Mouse (Mus musculus): Measurements from ENCODE around the gene Stard3.

Stard3 gene

DNA sequence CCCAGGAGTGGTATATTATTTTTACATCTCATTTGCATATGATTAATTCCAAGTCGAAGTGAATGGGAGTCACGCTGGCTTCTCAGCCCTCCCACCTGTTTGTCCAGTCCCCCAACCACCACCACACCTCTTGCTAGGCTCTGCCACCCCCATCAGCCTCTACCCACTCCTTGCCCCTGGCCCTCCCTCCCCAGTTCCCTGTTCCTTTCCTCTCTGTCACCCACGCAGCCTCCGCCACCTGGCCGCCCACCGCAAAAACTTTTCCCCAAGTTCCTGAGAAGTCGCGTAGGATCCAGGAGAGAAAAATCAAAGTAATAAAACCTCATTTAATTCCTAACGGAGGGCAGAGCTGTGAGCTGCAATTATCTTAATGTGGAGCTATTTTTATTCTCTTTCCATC is 12.0 kb upstream of the Stard3 start:
- no peak for DNase-seq (ENCODE audit: low read depth in 2 of 2, low spot score in 2 of 2)

DNA sequence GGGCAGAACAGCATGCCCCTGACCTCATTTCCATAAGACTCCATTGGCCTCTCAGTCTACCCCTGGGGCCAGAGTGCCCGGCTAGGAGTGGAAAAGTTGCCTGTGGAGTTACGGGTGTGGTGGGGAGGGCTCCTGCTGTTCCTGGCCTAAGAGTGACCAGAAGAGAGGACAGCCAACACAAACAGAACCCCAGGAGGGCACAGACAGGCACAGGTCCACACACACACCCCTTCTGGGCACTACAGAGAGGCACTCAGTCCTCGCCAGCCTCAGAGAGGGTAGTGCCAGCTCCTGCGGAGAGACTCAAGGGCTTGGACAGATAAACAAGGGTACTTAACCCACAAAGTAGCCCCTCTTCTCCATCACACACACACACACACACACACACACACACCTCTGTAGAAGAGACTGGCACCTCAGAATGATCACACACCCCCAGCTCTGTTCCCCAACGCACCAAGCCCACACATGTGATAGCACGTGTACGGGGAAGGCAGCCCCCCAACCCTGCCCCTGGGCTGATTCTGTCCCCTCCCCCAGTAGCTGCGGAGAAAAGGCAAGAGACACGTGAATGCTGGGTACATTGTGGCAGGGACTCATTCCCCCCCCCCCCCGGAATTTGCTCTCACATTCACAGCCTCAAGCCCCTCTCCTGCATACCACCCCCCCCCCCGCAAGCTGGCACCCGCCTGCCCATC is 10.6 kb upstream of the Stard3 start:
- no peak for DNase-seq (ENCODE audit: low read depth in 2 of 2, low spot score in 2 of 2)

DNA sequence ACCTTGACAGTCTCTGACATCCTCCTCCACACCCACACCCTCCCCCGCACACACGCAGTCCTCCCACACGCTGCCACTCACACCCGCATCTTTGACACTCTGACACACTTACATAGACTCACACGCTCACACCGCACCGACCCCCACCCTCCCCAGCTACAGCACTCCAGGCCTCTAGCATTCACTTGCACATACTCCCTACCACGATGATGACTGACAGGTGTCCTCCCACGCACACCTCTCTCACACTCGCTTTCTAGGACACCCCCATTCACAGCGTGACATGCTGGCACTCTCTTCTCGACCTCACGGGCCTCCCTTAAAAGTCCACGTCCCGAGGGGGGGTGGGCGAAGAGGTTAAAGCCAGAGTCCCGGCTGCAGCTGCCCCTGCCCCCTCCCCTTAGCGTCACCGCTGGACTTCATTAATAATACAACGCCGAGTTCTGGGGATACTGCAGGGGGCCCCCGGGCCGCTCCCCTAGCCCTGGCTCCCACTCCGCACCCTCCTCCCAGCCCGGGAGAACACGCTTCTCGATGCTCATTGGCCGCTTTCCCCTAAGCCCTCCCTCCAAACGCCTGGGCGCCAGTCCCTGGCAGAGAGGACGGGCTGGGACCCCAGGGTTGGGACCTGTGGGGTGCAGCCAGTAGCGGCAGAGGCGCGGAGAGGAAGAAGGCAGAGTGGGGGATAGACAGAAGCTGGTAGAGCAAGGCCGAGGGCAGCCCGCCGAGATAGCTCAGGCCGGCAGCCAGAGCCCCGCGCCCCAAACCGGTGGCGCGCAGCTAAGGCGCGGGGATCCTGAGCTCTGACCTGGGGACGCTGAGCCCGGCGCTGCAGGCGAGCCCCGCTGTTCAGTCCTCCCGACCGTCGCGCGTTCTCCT is 9.8 kb upstream of the Stard3 start, which contains the start of gene Ppp1r1b:
Gene Ppp1r1b, plus strand, starts transcription at position 322 of the 879 bp plus-strand sequence.
- DNase-seq (ENCODE audit: low read depth in 2 of 2, low spot score in 2 of 2), result peak in 1 of 2 experiments; percentile 55

DNA sequence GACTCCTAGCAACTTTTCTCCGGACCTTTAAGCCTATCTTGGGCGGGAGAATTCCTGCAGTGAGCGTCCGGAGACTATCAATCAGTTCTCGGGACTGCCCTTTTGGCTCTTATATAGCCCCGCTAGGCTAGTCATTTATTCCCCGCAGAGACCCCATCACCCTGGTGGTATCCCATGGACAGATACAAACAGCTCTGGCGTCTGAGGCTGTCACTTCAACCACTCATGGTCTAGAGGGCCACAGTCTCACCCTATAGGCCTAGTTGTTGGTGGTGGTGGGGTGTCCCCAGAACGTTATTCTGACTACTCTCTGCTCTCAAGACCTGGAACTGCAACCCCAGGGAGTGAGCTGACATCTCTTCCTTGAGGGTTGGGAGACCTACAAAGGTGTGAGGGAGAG is 8.9 kb upstream of the Stard3 start:
- no peak for DNase-seq (ENCODE audit: low read depth in 2 of 2, low spot score in 2 of 2)

DNA sequence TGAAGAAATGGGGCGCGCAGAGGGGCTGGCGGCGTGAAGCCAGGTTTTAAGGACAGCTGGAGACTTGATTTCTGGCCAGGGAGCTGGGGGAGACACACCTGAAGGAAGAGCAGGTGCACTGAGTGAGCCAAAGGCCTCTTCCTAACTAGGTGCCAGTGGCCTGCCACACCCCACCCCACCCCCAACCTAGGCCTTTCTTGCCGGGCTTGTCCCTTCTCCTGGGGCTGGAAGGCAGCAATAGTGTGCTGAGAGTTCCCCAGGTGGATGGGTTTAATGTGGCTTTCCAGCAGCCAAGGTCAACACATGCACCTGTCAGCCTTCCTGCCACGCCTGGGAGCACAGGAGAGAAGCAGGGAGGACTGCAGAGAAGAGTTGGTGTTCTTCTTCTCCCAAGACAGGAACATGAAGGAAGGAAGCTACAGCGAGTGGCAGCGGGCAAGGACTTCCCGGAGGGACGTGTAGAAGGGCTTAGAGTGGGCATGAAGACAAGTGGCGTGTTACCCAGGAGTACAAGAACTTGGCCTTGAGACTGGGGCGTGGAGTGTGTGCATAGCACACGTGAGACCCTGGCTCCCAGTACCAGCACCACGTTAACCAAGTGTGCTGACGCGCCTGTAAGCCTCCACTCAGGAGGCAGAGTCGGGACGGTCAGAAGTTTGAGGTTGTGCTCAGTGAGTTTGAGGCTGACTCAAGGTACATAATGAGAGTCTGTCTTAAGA is 5.7 kb upstream of the Stard3 start:
- no peak for DNase-seq (ENCODE audit: low read depth in 2 of 2, low spot score in 2 of 2)

DNA sequence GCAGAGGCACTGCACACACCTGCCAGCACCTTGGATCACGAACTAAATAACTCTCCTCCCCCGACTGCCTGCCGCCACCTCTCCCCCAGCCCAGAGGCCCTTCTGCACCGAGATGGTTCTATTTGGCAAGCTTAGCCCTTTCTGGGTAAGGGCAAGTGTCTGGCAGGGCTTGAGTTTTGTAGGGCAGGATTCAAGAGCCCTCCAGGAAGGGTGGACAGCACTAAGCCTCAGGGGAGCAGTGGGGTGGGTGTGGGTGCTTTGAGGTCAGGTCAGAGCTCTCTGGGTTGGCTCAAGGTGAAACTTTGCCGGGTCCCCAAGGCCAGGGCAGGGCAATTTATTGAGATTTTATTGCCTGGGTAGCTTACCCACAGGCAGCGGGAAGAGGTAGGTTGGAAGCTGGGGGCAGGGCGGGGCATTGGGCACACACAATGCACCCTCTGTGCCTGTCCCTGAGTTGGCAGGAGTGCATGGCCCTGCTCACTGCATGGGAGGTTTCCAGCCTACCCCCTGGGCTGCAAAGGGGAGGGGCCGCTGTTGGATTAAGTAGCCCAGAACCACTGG is 4.4 kb upstream of the Stard3 start:
- DNase-seq (ENCODE audit: low read depth in 2 of 2, low spot score in 2 of 2), result no peak

DNA sequence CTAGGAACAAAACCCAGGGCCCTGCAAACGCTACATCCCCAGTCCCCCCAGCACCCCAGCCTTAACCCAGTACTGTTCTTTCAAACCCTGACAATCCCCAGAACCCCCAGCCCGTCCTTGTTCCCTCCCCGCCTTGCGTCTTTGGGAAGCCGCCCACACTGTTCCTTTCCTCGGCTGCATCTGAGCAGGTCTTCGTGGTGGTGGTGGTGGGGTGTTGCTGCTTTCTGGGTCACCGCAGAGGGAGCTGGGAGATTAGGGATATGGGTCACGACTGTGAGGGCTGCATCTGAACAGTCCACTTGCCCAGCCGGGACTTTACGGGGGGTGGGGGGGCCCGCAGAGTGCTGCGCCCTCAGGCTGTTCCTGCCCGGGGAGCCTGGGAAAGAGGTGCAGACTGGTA is 3.7 kb upstream of the Stard3 start:
- no peak for DNase-seq (ENCODE audit: low read depth in 2 of 2, low spot score in 2 of 2)

DNA sequence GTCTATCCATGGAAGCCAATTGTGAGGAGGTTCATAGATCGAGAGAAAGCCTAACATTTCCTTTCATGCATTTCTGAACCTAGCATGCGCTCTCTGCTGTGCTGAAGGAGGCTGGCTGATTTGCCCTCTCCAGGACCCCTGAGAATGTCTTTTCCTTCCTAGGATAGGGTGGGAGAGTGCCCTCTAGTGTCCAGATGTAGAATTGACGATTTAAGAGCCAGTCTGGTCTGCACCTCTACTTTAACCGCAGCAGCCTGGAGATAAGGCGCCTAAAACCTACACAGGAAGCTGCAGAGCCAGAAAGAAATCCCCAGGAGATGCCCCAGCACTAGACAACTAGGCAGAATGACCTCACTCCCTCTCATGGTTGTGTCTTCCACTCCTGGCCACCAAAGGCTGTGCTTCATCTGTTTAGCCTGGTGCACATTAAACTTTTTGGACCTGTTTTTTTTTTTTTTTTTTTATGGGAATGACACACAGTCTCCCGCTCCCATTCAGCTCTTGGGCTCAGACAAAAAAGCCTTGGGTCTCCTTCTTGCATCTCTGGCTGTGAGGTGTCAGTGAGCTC is 2.4 kb upstream of the Stard3 start:
- DNase-seq (ENCODE audit: low read depth in 2 of 2, low spot score in 2 of 2), result peak; percentile 57 to 70

DNA sequence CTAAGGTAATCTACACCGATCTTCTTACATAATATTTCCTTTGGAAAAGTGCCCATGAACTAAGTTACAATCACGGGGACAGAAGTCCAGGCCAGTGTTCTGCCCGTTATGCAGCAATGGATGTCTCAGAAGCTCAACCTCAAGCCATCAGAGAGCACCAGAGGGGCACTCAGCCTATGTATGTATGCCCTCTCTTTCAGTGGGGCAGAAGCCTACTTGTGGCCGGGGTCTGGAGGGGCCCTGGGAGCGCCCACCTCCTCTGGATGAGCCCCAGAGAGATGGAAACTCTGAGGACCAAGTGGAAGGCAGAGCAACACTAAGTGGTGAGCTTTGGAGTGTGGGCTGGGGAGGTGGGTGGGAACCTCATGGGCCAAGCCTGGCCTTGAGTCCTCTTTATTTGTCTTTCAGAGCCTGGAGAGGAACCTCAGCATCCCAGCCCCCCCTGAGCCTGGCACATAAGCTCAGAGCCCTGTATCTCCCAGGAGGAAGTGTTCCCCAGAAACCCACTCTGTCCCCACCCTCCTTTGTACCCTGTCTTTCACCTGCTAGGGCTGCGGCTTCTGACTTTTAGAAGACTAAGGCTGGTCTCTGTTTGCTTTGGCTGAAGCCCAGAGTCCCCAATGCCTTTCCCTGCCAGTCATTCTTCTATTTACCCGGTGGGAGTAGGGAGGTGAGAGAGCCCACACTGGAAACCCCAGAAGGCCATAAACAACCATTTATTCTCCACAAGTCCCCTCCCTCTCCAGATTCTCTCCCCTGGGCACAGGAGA is 1.4 kb upstream of the Stard3 start:
- DNase-seq (ENCODE audit: low read depth in 2 of 2, low spot score in 2 of 2), result no peak

DNA sequence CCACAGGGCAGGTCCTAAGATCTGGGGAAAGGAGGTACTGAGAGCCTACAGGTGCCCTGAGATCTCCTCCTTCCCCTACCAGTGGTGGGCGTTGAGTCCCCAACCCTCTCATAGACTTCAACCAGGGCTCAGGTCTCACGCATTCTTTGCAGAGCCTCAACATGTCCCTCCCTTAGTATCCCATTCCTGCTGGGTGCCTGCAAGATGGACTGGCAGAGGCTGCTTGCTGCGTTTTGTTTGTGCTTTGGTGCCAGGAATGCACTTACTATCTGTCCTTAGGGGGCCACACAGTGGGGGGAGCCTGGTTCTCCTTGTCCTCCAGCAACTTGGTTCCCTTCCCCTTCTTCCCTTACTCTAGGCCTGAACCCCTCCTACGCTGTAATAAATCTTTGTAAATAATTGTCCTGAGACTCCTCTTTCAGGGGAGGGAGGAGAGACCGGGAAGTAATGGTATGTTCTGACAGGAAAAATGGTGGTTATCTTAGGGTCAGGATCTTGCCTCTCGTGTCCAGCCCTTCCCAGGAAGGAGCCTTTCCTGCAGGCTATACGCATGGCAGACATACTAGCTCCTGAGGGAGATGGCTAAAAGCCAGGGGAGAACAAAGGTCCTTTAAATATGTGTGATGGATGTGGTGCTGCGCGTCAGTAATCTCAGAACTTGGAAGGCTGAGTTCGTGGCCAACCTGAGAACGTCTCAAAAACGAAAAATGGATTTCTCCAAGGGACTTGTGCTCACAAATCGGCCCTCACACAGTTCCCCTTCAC is 590 bp upstream of the Stard3 start:
- DNase-seq (ENCODE audit: low read depth in 2 of 2, low spot score in 2 of 2), result no peak

DNA sequence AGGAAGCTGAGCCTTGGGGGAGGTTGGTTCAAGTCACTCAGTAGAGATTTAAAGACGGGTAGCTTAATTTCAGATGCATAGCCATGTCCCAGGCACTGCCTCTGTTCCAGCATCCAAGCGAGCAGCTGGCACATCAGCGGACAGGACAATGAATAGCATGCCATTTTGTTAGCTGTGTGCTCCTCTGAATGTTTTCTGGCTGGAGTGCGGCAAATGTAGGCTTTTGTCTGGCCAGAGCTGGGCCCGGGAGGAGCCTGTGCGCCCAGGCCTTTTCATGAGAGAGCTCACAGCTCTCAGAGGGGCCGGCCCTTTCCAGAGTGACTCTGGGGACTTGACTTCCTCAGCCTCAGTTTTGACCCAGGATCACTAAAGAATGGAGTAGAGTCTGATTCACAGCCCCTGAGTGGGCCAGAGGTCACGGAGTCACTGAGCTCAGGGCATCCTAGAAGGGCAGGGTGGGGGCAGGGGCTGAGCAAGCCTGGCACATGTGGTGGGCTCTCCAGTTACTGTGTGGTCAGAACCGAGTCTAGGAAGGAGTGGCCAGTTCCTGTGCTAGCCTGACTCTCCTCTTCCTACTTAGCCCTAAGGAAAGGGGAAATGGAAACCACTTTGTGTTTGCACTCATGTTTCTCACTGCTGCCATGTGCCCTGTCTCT is 2.8 kb downstream of the Stard3 start:
- no peak for DNase-seq (ENCODE audit: low read depth in 2 of 2, low spot score in 2 of 2)

DNA sequence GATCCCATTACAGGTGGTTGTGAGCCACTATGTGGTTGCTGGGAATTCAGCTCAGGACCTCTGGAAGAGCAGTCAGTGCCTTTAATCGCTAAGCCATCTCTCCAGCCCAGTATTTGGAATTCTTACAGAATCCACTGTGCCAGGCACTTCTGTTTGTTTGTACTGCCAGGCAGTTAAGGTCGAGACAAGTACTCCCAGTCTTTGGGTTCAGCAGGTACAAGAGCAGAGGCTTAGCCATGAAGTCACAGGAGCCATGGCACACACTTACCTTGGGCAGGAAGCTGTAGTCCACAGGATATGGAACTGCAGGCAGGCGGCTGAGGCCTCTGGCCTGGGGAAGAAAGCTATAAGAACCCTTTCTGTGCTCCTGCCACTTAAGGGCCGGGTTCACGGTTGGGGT is 5.6 kb downstream of the Stard3 start:
- DNase-seq (ENCODE audit: low read depth in 2 of 2, low spot score in 2 of 2), result no peak

DNA sequence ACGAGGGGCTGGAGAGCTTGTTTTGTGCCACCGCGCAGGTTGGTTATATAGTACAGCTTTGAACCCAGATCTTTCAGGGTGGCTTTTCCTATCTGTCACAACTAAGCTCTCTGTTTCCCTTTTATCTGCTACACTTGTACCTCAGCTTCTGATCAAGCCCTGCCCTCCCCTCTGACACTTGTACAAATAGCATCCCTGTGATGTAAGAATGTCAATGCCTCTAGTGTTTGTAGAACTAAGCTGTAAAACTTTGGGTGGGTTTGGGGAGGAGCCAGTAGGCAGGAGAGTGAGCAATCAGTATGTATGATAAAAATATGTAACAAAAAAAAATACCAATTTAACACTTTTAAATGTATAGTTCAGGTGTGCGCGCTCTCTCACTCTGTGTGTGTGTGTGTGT is 6.2 kb downstream of the Stard3 start:
- DNase-seq (ENCODE audit: low read depth in 2 of 2, low spot score in 2 of 2), result no peak

DNA sequence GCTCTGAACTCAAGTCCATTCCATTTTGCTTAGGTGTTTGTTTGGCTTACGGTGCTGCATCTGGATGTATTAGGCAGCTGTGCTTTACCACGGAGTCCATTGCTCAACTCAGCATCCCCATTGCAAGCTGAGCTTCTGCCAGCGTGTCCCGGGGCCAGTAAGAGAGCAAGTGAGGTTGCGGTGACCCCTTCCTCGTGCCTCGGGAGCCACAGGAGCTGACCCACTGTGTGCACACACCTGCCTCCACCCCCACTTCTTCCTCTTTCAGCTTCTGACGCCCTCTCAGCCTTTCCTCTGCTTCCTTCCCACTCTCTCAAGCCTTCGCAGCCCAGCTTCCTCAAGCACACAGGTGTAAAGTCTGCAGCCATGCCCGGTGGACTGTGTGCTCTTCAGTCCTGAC is 8.1 kb downstream of the Stard3 start:
- no peak for DNase-seq (ENCODE audit: low read depth in 2 of 2, low spot score in 2 of 2)

DNA sequence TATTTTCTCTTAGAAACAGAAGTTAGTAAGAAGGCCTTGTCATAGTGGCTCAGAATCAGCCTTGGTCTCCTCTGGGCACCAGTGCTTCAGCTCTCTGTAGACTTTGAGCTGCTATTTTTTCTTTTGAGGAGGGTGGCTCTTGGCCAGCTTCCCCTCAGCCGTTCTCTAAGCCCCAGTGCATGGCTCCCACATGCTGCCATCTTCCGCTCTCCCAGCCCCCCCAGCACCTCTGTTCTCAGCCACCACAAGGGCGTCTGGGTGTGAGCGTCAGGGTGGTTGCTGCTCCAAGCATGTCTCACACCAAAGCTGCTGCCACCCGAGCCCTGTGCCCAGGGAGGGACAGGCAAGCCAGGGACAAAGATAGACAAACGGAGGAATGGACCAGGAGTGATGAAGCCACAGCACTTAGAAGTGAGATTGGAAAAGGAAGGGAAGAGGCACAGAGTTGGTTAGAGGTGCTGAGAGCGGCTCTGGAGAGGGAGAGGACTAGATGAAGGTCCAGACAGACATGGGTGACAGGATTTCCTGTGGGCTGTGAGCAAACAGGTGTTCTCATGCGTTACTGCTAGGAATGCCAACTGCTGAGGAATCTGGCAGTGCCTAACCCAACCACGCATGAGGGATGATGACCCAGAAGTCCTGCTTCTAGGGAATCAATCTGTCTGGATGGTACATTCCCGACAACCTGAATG is 9.1 kb downstream of the Stard3 start:
- peak in 1 of 2 experiments; percentile 28 for DNase-seq (ENCODE audit: low read depth in 2 of 2, low spot score in 2 of 2)

DNA sequence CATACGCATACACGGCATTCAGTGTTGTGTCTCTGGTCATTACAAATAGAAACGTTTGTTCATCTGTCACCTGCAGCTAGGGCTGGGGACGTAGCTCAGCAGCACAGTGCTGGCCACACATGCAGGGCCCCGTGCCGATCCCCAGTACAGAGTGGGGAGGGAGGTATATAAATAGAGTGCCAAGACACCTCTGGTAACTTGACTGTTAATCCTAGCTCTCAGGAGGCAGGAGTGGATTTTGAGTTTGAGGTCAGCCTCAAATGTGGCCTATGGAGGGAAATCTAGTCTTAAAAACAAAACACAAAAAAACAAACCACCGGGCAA is 9.7 kb downstream of the Stard3 start:
- no peak for DNase-seq (ENCODE audit: low read depth in 2 of 2, low spot score in 2 of 2)

DNA sequence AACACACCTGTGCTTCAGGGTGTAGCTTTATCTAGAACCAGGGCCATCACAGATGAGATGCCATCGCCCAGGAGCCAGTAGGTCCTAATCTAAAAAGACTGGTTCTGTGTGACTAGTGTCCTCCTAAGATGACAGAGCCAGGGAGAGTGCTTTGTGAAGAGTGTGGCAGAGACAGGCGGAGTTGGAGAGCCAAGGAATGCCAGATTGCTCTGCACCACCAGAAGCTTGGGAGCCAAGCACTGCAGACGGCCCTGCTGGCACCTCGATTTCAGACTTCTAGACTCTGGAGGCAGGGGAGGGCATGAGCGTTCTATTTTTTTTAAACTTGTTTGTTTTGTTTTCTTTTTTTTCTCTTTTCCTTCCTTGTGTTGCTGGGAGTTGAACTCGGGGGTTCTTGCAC is 11.2 kb downstream of the Stard3 start:
- DNase-seq (ENCODE audit: low read depth in 2 of 2, low spot score in 2 of 2), result no peak

DNA sequence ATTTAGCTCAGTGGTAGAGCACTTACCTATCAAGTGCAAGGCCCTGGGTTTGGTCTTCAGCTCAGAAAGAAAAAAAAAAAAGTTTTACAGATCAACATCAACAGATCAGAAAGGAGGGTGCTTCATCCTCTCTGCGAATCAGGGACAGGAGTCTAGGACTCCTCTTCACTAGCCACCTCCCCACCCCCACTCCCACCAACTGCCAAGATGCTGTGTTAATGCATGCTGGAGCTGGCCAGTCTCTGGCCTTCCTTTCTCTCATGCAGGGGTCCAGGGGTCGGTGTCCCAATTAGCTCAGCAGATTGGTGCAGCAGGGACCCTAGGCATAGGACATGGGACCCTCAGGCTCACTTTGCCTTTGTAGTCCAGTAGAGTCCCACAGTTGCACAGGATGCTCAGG is 12.4 kb downstream of the Stard3 start:
- no peak for DNase-seq (ENCODE audit: low read depth in 2 of 2, low spot score in 2 of 2)

Measured in CD8-positive naive resting alpha-beta T cell, adult 2 months (primary cell).